Mouse (Mus musculus) hindbrain, postnatal 0 days (tissue): ENCODE results near the gene Vmn2r7. TPM values are rescaled to one million over a fixed set of nuclear protein-coding genes. Genes with fewer than 3 reads are reported as not detected.
"Not testable (repeated sequence)": the region's sequence is repeated elsewhere in the genome, so short reads cannot be mapped to it uniquely, and the experiment has no call there.

Experiments
- ATAC-seq: fragments of 200-750 bp; cut with Nextera tagmentation; 2 replicates; pipeline ENCODE4 v1.8.0; 2017; ENCODE audit warnings: mild to moderate bottlenecking, moderate TSS enrichment, moderate library complexity
- DNase-seq: peaks from one replicate; pipeline ENCODE4 v3.0.0-alpha.2; 2015; ENCODE audit warnings: low spot score
- H3K27ac ChIP-seq: fragments of 300-500 bp; sonication (generic); 2 replicates; pipeline ENCODE4 v1.5.1; 2014; ENCODE audit warnings: mild to moderate bottlenecking
- H3K27me3 ChIP-seq: fragments of 300-500 bp; sonication (generic); 2 replicates; pipeline ENCODE4 v1.6.1; 2014; ENCODE audit warnings: low read length, mixed read lengths; ENCODE audit not compliant: insufficient read depth
- H3K36me3 ChIP-seq: fragments of 300-500 bp; sonication (generic); 2 replicates; pipeline ENCODE4 v1.6.1; 2014; ENCODE audit warnings: low read length, mixed read lengths; ENCODE audit not compliant: insufficient read depth
- H3K4me1 ChIP-seq: fragments of 300-500 bp; sonication (generic); 2 replicates; pipeline ENCODE4 v1.6.1; 2014; ENCODE audit warnings: antibody characterized with exemption, low read length, mixed read lengths; ENCODE audit not compliant: insufficient read depth
- H3K4me2 ChIP-seq: fragments of 300-500 bp; sonication (generic); 2 replicates; pipeline ENCODE4 v1.6.1; 2014; ENCODE audit warnings: low read depth, mild to moderate bottlenecking, low read length, moderate library complexity, mixed read lengths
- H3K4me3 ChIP-seq: fragments of 300-500 bp; sonication (generic); 2 replicates; pipeline ENCODE4 v1.5.1; 2014; ENCODE audit warnings: low read length
- H3K9ac ChIP-seq: fragments of 300-500 bp; sonication (generic); replicated peaks from 2 replicates; pipeline ENCODE4 v1.6.1; 2014; ENCODE audit warnings: mild to moderate bottlenecking, low read length, moderate library complexity, mixed read lengths
- H3K9me3 ChIP-seq: fragments of 300-500 bp; sonication (generic); 2 replicates; pipeline ENCODE4 v1.6.1; 2016; ENCODE audit warnings: low read length, mixed read lengths
- CTCF ChIP-seq: IDR thresholded peaks from 2 replicates; pipeline ENCODE4 v1.5.1; 2016; ENCODE audit warnings: antibody characterized with exemption, control low read depth, low read depth
- WGBS: fragments of 180-500 bp; shearing (Covaris S2); extraction: QIAGEN DNeasy Blood & Tissue Kit; methylation state at CpG from one replicate; pipeline ENCODE4 v1.1.7; 2014; 5-methylcytosine and 5-hydroxymethylcytosine counted together
- polyA plus RNA-seq: library from polyadenylated mRNA; unstranded; fragments of >200 nt; fragmentation: Nextera tagmentation; extraction: Ambion mirVana; gene quantifications from 2 replicates; pipeline ENCODE4 v1.2.1, GENCODE M21; 2015
- total RNA-seq: library from RNA; depleted of rRNA; stranded (reverse); fragments of >200 nt; gene quantifications from 2 replicates; pipeline ENCODE4 v1.2.3, GENCODE M21; 2014; rRNA removed

Vmn2r7 gene
- total RNA-seq (0.21 TPM in 1 of 2 replicates, not detected in the other), polyA plus RNA-seq (not detected in 2 replicates)

- H3K27me3 ChIP-seq, H3K36me3 ChIP-seq, H3K4me1 ChIP-seq, H3K4me3 ChIP-seq, H3K9ac ChIP-seq, H3K9me3 ChIP-seq, H3K27ac ChIP-seq, H3K4me2 ChIP-seq, ATAC-seq, DNase-seq: not testable (repeated sequence)
- 89% methylated on average over 2 of the region's 3 CpGs for WGBS
Measured at GRCm38 (mm10) chr3:64844665-64845064, at the start of gene Vmn2r7. Gene Vmn2r7, minus strand, starts transcription at chr3:64844765.

- DNase-seq: no peak
- peak; percentile 22; the same call in 1 of the 2 replicates for TF ChIP-seq CTCF
- Histone ChIP-seq H3K9ac (no peak overlapping the region), H3K4me1 (no peaks in the 10 kb centered on the region), H3K4me2 (no peak overlapping the region), H3K27ac (no peak overlapping the region), H3K9me3 (no peaks in the 10 kb centered on the region), H3K4me3 (no peak overlapping the region), H3K36me3 (no peaks in the 10 kb centered on the region), H3K27me3 (no peaks in the 10 kb centered on the region)
- WGBS: 43% methylated on average over 1 of the region's 1 CpGs
- no peak for ATAC-seq
Measured at GRCm38 (mm10) chr3:64889725-64890124, 45.2 kb upstream of the Vmn2r7 start.

- 37% methylated on average over 3 of the region's 3 CpGs for WGBS
- Histone ChIP-seq H3K4me1 (no peaks in the 10 kb centered on the region), H3K27ac (no peak overlapping the region), H3K4me3 (no peak overlapping the region), H3K36me3 (no peaks in the 10 kb centered on the region), H3K9ac (no peak overlapping the region), H3K9me3 (no peaks in the 10 kb centered on the region), H3K27me3 (no peaks in the 10 kb centered on the region), H3K4me2 (no peak overlapping the region)
- DNase-seq: peak; percentile 45
- ATAC-seq: peak; percentile 53; the same call in 1 of the 2 replicates
- TF ChIP-seq CTCF: no peak
Measured at GRCm38 (mm10) chr3:64878199-64878977, 33.8 kb upstream of the Vmn2r7 start.

- H3K4me2 ChIP-seq: no peak overlapping the region
- H3K4me3 ChIP-seq: no peak overlapping the region
- no peaks in the 10 kb centered on the region for H3K9me3 ChIP-seq
- 43% methylated on average over 1 of the region's 1 CpGs for WGBS
- DNase-seq: peak; percentile 55
- no peak for ATAC-seq
- peak; percentile 56 for TF ChIP-seq CTCF
- H3K36me3 ChIP-seq: no peaks in the 10 kb centered on the region
- H3K27me3 ChIP-seq: no peaks in the 10 kb centered on the region
- no peaks in the 10 kb centered on the region for H3K4me1 ChIP-seq
- H3K9ac ChIP-seq: no peak overlapping the region
- H3K27ac ChIP-seq: no peak overlapping the region
Measured at GRCm38 (mm10) chr3:64876669-64877068, 32.1 kb upstream of the Vmn2r7 start.

- Histone ChIP-seq H3K9me3 (no peaks in the 10 kb centered on the region), H3K27ac (no peak overlapping the region), H3K4me3 (no peak overlapping the region), H3K27me3 (no peaks in the 10 kb centered on the region), H3K4me1 (no peaks in the 10 kb centered on the region), H3K9ac (no peak overlapping the region), H3K36me3 (no peaks in the 10 kb centered on the region), H3K4me2 (no peak overlapping the region)
- ATAC-seq: no peak
- no peak for TF ChIP-seq CTCF
- DNase-seq: no peak
- 88% methylated on average over 2 of the region's 2 CpGs for WGBS
Measured at GRCm38 (mm10) chr3:64842881-64843280, 1.7 kb downstream of the Vmn2r7 start.

- H3K4me1 ChIP-seq: no peaks in the 10 kb centered on the region
- H3K9ac ChIP-seq: no peak overlapping the region
- peak; percentile 80 for TF ChIP-seq CTCF
- peak; percentile 75 for DNase-seq
- no peak overlapping the region for H3K4me3 ChIP-seq
- H3K4me2 ChIP-seq: no peak overlapping the region
- no peaks in the 10 kb centered on the region for H3K36me3 ChIP-seq
- 18% methylated on average over 4 of the region's 4 CpGs for WGBS
- no peaks in the 10 kb centered on the region for H3K27me3 ChIP-seq
- no peak overlapping the region for H3K27ac ChIP-seq
- no peak for ATAC-seq
- H3K9me3 ChIP-seq: no peaks in the 10 kb centered on the region
Measured at GRCm38 (mm10) chr3:64842299-64842698, 2.3 kb downstream of the Vmn2r7 start.

GRCm38 (mm10) chr3:64831134-64831533 is 13.4 kb downstream of the Vmn2r7 start:
- no peak for TF ChIP-seq CTCF
- 53% methylated on average over 1 of the region's 1 CpGs for WGBS

More at GRCm38 (mm10) chr3:64831134-64831533, 13.4 kb downstream of the Vmn2r7 start:
- H3K9ac ChIP-seq: no peak overlapping the region
- no peaks in the 10 kb centered on the region for H3K4me1 ChIP-seq
- H3K27me3 ChIP-seq: no peaks in the 10 kb centered on the region
- H3K4me2 ChIP-seq: no peak overlapping the region
- no peak for DNase-seq
- no peaks in the 10 kb centered on the region for H3K9me3 ChIP-seq
- no peak overlapping the region for H3K4me3 ChIP-seq
- H3K27ac ChIP-seq: no peak overlapping the region
- no peaks in the 10 kb centered on the region for H3K36me3 ChIP-seq
- ATAC-seq: no peak
